Mouse (Mus musculus) heart, postnatal 25 days (tissue): ENCODE data around the gene AU022252. TPM values are rescaled to one million over a fixed set of nuclear protein-coding genes. Genes with fewer than 3 reads are reported as not detected.

ENCODE experiments used
- DNase-seq: peaks from one replicate; pipeline ENCODE4 v3.0.0; 2022; ENCODE audit warnings: low spot score
- intact Hi-C: fragments of 180-260 bp; cut with DNase I; formaldehyde crosslinking; loops from one replicate; pipeline ENCODE4 v1.15.1; 2025
- total RNA-seq, 2 experiments: library from RNA; stranded (reverse); gene quantifications; 2 replicates each; pipeline ENCODE4 v1.2.3; 2021

The AU022252 gene
- total RNA-seq, 2 experiments from 2014 or later, result 21.5 to 23.5 TPM

DNA sequence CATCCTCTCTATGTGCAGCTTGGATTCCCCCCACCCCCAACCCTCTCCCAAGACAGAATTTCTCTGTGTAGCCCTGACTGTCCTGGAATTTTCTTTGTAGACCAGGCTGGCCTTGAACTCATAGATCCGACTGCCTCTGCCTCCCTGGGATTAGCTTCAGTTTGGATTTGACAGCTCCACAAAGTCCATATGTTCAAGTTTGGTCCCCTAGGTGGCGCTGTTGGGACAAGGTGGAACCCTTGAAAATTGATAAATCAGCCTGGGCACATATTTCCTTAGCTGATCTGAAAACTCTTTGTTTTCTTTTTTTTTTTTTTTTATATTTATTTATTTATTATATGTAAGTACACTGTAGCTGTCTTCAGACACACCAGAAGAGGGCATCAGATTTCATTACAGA is 75.3 kb downstream of the AU022252 start:
- intact Hi-C loops, result no loop called here
- no peak for DNase-seq

Other genes with a start within 250 kb of the AU022252 start
- gene Slc2a1, start 124.0 kb downstream of the AU022252 start, total RNA-seq, result 1 to 10 TPM; 7.3 to 8.0 TPM
- gene Zfp691, start 58.5 kb downstream of the AU022252 start, total RNA-seq, result 10 to 100 TPM; 21.4 to 25.0 TPM
- gene Ermap, start 42.7 kb downstream of the AU022252 start, total RNA-seq, result under 1 TPM; 0.05 to 0.25 TPM
- 10 to 100 TPM; 15.3 to 19.0 TPM for gene Svbp, start 37.4 kb downstream of the AU022252 start, total RNA-seq
- not detected for gene Tmem269, start 14.5 kb downstream of the AU022252 start, total RNA-seq
- gene P3h1, start 203 bp upstream of the AU022252 start, total RNA-seq, result 10 to 100 TPM; 15.0 to 15.7 TPM
- under 1 TPM in 1 of 2 experiments, not detected in 1; 0.06 TPM for gene Cldn19, start 22.7 kb upstream of the AU022252 start, total RNA-seq
- gene Ybx1, start 61.9 kb upstream of the AU022252 start, total RNA-seq, result 100 to 1,000 TPM; 786 to 800 TPM
- gene Ppih, start 87.8 kb upstream of the AU022252 start, total RNA-seq, result 10 to 100 TPM; 10.3 to 11.1 TPM
- under 1 TPM in 1 of 2 experiments, not detected in 1; 0.34 TPM for gene Ccdc30, start 182.8 kb upstream of the AU022252 start, total RNA-seq
- gene Ppcs, start 189.7 kb upstream of the AU022252 start, total RNA-seq, result 1 to 10 TPM; 8.9 TPM
- gene Zmynd12, start 190.1 kb upstream of the AU022252 start, total RNA-seq, result not detected